Mouse (Mus musculus) cortical plate, adult 2 months (tissue): ENCODE data around the gene 1700056E22Rik.

Experiments used
- CTCF ChIP-seq: fragments of 200-500 bp; IDR thresholded peaks from 2 replicates; pipeline ENCODE4 v1.5.1; 2011; ENCODE audit warnings: mild to moderate bottlenecking, control low read depth, low read length; ENCODE audit not compliant: insufficient read depth; ENCODE audit errors: extremely low read depth
- POLR2A ChIP-seq: fragments of 200-500 bp; IDR thresholded peaks from 2 replicates; pipeline ENCODE4 v1.6.1; 2011; ENCODE audit warnings: mild to moderate bottlenecking, low read length, control low read depth; ENCODE audit not compliant: insufficient read depth; ENCODE audit errors: extremely low read depth

DNA sequence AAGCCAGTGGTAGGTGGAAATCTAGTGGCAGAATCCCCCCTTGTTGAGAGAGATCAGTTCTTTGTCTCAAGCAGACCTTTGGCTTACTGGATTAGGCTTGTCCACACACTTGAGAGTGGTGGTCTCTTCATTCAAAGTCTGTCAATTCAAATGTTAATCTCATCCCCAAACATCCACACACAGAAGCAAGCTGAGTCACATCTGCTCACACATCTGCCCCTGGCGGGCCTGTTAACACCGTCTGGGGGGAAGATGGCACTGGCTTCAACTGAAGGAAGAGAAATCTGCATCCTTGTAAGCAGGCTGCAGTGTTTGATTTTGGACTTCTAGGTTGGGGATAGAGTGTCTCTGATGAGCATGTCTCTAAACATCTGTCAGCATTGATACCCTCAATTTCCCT, 10.1 kb downstream of the 1700056E22Rik start:
- TF ChIP-seq POLR2A: no peak
- no peak for TF ChIP-seq CTCF
